Comparison of ENCODE assay signal across 9 mouse cellular contexts in genomic region chr10:80383431-80383830, GRCm38 (mm10). TPM values are rescaled to one million over a fixed set of nuclear protein-coding genes. Genes with fewer than 3 reads are reported as not detected.
DNase-seq lines count a peak whose midpoint lies in the region; ATAC-seq and TF ChIP-seq lines count a peak whose summit lies in the region.
"Had no signal": no experiment of that assay in that cellular context is flagged by ENCODE, and none has a peak within 500 bp of the region (broad histone marks: within the 10 kb centered on the region; RNA-seq: fewer than 3 reads in every experiment).

No protein-coding gene starts in this region.

- no peaks in the 10 kb centered on the region for H3K9me3 ChIP-seq in ES-Bruce4 (replicated peaks; ENCODE audit: control insufficient read depth, insufficient read depth, low read length, poor library complexity, severe bottlenecking)
- no peaks in the 10 kb centered on the region for H3K9me3 ChIP-seq in forebrain, embryonic 16.5 days (ENCODE audit: control insufficient read depth, low read length)

- H3K27me3 ChIP-seq in ES-Bruce4 (ENCODE audit: control insufficient read depth, insufficient read depth, low read length, poor library complexity, severe bottlenecking): no peaks in the 10 kb centered on the region
- no peaks in the 10 kb centered on the region for H3K27me3 ChIP-seq in forebrain, embryonic 16.5 days (replicated peaks; ENCODE audit: control insufficient read depth, insufficient read depth, low read length)

- H3K27ac ChIP-seq in ES-Bruce4 (ENCODE audit: insufficient read depth, low read length): no peak overlapping the region
- no peak overlapping the region for H3K27ac ChIP-seq in forebrain, embryonic 16.5 days (ENCODE audit: low read length)

- 53% methylated on average over 4 of the region's 4 CpGs for WGBS in forebrain, embryonic 16.5 days

- peak overlapping the region; percentile 88 for H3K4me2 ChIP-seq in forebrain, embryonic 16.5 days (ENCODE audit: low read length)

- no peak for ATAC-seq in forebrain, embryonic 16.5 days
- ATAC-seq in megakaryocyte progenitor cell, adult 5-6 weeks (replicated peaks; ENCODE audit: poor library complexity): no peak
- ATAC-seq in inflammation-experienced regulatory T-cells, adult 6 months: no peak
- ATAC-seq: CD4-positive, CD25-positive, alpha-beta regulatory T cell, adult 4 months had no signal

- TF ChIP-seq CTCF in ES-Bruce4 (IDR thresholded peaks at IDR 0.05; ENCODE audit: low read depth, low read length): peak; percentile 50

- no peak for TF ChIP-seq POLR2A in ES-Bruce4 (IDR thresholded peaks at IDR 0.05; ENCODE audit: insufficient read depth, low read length)

- H3K4me1 ChIP-seq in ES-Bruce4 (ENCODE audit: control insufficient read depth, insufficient read depth, low read length): peaks cover 5% of the 10 kb centered on the region
- H3K4me1 ChIP-seq in forebrain, embryonic 16.5 days (replicated peaks; ENCODE audit: control insufficient read depth, insufficient read depth, low read length): peaks cover 35% of the 10 kb centered on the region

- H3K36me3 ChIP-seq in ES-Bruce4 (ENCODE audit: control insufficient read depth, insufficient read depth, low read length, poor library complexity, severe bottlenecking): no peaks in the 10 kb centered on the region
- peaks cover 30% of the 10 kb centered on the region for H3K36me3 ChIP-seq in forebrain, embryonic 16.5 days (ENCODE audit: control insufficient read depth, insufficient read depth)

- no peak overlapping the region for H3K4me3 ChIP-seq in ES-Bruce4 (ENCODE audit: low read depth, low read length)
- peak overlapping the region; percentile 98 for H3K4me3 ChIP-seq in forebrain, embryonic 16.5 days (replicated peaks; ENCODE audit: low read length)

- H3K9ac ChIP-seq in ES-Bruce4 (ENCODE audit: low read depth, poor library complexity, severe bottlenecking): no peak overlapping the region
- H3K9ac ChIP-seq in forebrain, embryonic 16.5 days (replicated peaks; ENCODE audit: low read depth, low read length): no peak overlapping the region; the same call in 1 of the 2 replicates

- no peak for TF ChIP-seq EP300 in ES-Bruce4 (IDR thresholded peaks at IDR 0.05; ENCODE audit: insufficient read depth, low read depth, low read length)

- DNase-seq in cerebellum, postnatal 14 days: peak; percentile 46 to 68
- no peak for DNase-seq in cerebellum, postnatal 4 days (ENCODE audit: low spot score in 2 of 2)
- DNase-seq in lung, postnatal 36 days: peak; percentile 28
- no peak for DNase-seq in testis, postnatal 10 days (ENCODE audit: low spot score)

RNA-seq across cellular contexts. Expression of gene Mex3d, which starts 4.0 kb away (rescaled TPM):
- polyA plus RNA-seq in ES-Bruce4 (2011; ENCODE audit: insufficient read depth, insufficient read length, low read depth, missing spikeins): 25.0 and 28.0 TPM in 2 replicates
- polyA plus RNA-seq in forebrain, embryonic 16.5 days (2015; fragmentation: Nextera tagmentation; extraction: Ambion mirVana): 16.3 TPM in 2 replicates
- 1.9 and 4.3 TPM in 2 replicates for total RNA-seq in megakaryocyte progenitor cell, adult 5-6 weeks (2015)
- total RNA-seq in megakaryocyte progenitor cell, adult 5-6 weeks (2017): 2.7 and 7.9 TPM in 2 replicates
- 1 to 10 TPM in 1 of 3 experiments, under 1 TPM in 2; 0.79 to 1.3 (median 0.79) TPM for polyA plus RNA-seq in inflammation-experienced regulatory T-cells, adult 6 months (2017; shearing (Covaris generic))

RNA-seq across cellular contexts. Expression of gene Mbd3, which starts 15.9 kb away (rescaled TPM):
- 81.3 and 84.8 TPM in 2 replicates for polyA plus RNA-seq in ES-Bruce4 (2011; ENCODE audit: insufficient read depth, insufficient read length, low read depth, missing spikeins)
- 247 and 256 TPM in 2 replicates for polyA plus RNA-seq in forebrain, embryonic 16.5 days (2015; fragmentation: Nextera tagmentation; extraction: Ambion mirVana)
- total RNA-seq in megakaryocyte progenitor cell, adult 5-6 weeks (2015): 91.1 and 96.6 TPM in 2 replicates
- total RNA-seq in megakaryocyte progenitor cell, adult 5-6 weeks (2017): 82.8 and 90.8 TPM in 2 replicates
- 10 to 100 TPM; 19.2 to 30.4 (median 25.9) TPM for polyA plus RNA-seq in inflammation-experienced regulatory T-cells, adult 6 months (2017; shearing (Covaris generic))

RNA-seq across cellular contexts. Expression of gene Uqcr11, which starts 23.2 kb away (rescaled TPM):
- 199 and 223 TPM in 2 replicates for polyA plus RNA-seq in ES-Bruce4 (2011; ENCODE audit: insufficient read depth, insufficient read length, low read depth, missing spikeins)
- polyA plus RNA-seq in forebrain, embryonic 16.5 days (2015; fragmentation: Nextera tagmentation; extraction: Ambion mirVana): 455 and 522 TPM in 2 replicates
- 202 and 210 TPM in 2 replicates for total RNA-seq in megakaryocyte progenitor cell, adult 5-6 weeks (2015)
- total RNA-seq in megakaryocyte progenitor cell, adult 5-6 weeks (2017): 184 and 263 TPM in 2 replicates
- 100 to 1,000 TPM; 289 to 335 (median 330) TPM for polyA plus RNA-seq in inflammation-experienced regulatory T-cells, adult 6 months (2017; shearing (Covaris generic))

RNA-seq across cellular contexts. Expression of gene Plk5, which starts 27.2 kb away (rescaled TPM):
- 11.1 and 12.6 TPM in 2 replicates for polyA plus RNA-seq in ES-Bruce4 (2011; ENCODE audit: insufficient read depth, insufficient read length, low read depth, missing spikeins)
- polyA plus RNA-seq in forebrain, embryonic 16.5 days (2015; fragmentation: Nextera tagmentation; extraction: Ambion mirVana): 2.2 and 4.5 TPM in 2 replicates
- not detected in 2 replicates for total RNA-seq in megakaryocyte progenitor cell, adult 5-6 weeks (2015)
- total RNA-seq in megakaryocyte progenitor cell, adult 5-6 weeks (2017): not detected in 2 replicates
- polyA plus RNA-seq in inflammation-experienced regulatory T-cells, adult 6 months (2017; shearing (Covaris generic)): not detected
- polyA plus RNA-seq: CD4-positive, CD25-positive, alpha-beta regulatory T cell, adult 4 months had no signal

RNA-seq across cellular contexts. Expression of gene Adamtsl5, which starts 35.2 kb away (rescaled TPM):
- polyA plus RNA-seq in ES-Bruce4 (2011; ENCODE audit: insufficient read depth, insufficient read length, low read depth, missing spikeins): 3.8 and 5.4 TPM in 2 replicates
- polyA plus RNA-seq in forebrain, embryonic 16.5 days (2015; fragmentation: Nextera tagmentation; extraction: Ambion mirVana): 0.51 and 0.66 TPM in 2 replicates
- 0.15 and 0.25 TPM in 2 replicates for total RNA-seq in megakaryocyte progenitor cell, adult 5-6 weeks (2015)
- total RNA-seq in megakaryocyte progenitor cell, adult 5-6 weeks (2017): 0.20 and 0.46 TPM in 2 replicates
- polyA plus RNA-seq in inflammation-experienced regulatory T-cells, adult 6 months (2017; shearing (Covaris generic)): not detected
- polyA plus RNA-seq: CD4-positive, CD25-positive, alpha-beta regulatory T cell, adult 4 months had no signal

Comparison
In these comparisons a context has a peak if more than half of its experiments do, and no peak if none do; other contexts are left out.
1. DNase-seq: peak in cerebellum, postnatal 14 days (2 of 2) and lung, postnatal 36 days (single experiment); none in cerebellum, postnatal 4 days (0 of 2) and testis, postnatal 10 days (single experiment).